Mouse (Mus musculus) frontal cortex, postnatal 14 days (tissue): ENCODE data around the gene Zfp738.
"Not testable (repeated sequence)": the region's sequence is repeated elsewhere in the genome, so short reads cannot be mapped to it uniquely, and the experiment has no call there.

Source experiments
- DNase-seq, 2 experiments: peaks; one replicate each; pipeline ENCODE4 v3.0.0; 2022; ENCODE audit warnings: low spot score in 2 of 2

Gene Zfp738

DNA sequence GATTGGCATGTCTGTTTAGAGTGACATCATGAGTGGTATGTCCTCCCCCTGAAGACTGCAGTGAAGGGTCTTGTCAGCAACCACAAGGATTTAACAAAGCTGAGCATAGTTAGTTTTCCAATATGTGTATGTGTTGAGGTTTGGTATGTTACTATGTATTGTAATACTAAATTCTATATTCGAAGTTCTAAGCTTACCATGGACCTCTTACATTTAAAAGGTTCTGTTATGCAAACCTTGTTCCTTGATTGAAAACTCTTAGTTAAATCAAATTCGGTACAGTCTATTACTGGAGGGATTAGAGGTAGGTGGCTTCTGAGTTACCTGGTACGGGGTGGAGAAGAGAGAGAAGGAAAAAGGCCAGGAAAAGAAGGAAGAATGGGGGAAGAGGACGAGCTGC is at the start of gene Zfp738:
Zfp738 (minus strand) TSS at position 101 of the 400 bp plus-strand sequence.
- DNase-seq, result no peak

DNA sequence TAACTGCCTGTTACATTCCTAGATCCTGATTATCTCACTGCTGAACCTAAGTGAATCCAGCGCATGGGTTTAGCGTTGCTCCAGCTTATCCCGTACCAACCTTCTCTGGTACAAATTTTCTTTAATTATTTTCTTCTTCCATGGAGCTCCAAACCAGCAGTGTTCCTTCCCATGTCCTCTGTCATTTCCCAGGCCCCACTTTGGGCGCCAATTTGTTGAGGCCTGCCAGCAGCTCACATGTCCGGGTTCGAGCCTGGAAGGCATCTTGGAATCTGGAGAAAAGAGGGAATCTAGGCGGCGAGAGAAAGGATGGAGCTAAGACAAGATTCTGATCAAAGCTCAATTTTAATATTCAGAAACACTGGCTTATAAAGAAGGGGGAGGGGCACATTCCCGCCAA is 47.5 kb upstream of the Zfp738 start:
- not testable (repeated sequence) for DNase-seq

DNA sequence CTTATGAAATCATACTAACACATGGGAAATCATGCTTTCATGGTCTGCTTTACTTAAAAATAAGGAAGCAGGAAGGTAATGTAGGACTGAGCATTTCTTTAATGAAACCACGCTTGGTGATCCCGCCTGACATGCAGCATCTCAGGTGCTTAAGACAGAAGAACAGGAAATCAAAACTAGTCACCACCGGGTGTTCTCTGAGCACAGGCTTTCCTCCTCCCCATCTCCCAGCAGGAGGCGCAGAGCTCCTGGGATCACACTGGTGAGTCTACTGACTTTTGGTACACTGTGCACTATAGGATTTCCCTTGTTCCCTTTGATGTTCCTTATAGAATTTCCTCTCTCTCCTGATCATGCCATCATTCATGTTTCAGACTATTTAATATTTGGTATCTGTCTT is 42.6 kb upstream of the Zfp738 start:
- DNase-seq, result peak; percentile 16 to 17

DNA sequence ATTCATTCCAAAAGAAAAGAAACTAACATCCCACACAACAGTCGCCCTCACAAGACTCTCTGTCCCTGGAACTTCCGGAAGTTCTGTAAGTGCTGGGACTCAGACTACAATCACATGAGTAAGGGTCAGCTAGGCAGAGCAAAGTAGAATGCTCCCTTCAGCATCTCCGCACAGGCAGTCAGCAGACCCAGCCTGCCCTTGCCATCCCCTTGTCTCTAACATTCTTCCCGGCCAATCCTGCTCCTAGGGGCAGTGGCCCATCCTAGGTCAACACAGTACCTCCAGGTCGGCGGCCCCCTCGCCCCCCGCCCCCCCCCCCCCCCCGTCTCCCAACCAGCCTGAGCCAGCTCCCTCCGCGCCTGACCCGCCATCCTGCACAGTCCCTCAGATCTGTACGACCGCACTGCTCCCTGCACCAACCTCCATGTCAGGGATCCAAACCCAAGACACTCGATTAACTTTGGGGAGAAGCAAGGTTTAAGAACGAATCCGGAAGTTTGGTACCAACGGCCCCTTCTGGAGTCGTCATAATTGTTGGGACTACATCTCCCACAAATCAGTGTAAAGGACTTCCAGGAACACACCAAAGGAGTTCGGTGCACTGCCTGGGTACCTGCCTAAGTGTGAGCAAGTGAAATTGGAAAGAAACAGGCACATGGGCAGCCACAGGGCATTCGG is 41.9 kb upstream of the Zfp738 start, which contains the start of gene Zfp65:
Zfp65 (minus strand) TSS at position 533 of the 678 bp plus-strand sequence.
- peak; percentile 46 to 49 for DNase-seq

DNA sequence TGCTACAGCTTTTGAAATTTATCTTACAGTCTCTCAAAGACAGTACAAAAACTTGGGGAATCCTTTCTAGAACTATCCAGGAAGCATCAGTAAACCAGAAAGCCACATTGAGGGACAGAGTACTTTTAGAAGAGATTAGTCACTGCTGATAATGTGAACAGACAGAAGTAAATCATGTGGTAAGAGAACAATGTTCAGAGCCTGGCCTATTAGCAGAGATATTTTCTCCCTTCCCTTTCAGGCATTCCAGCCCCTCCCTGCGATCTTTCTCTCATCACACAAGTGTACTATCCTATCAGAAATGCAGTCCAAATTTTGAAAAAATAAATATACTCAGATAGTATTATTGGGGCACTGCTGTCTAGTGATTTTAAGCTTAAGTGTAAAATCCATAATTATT is 41.2 kb upstream of the Zfp738 start:
- DNase-seq, result no peak

DNA sequence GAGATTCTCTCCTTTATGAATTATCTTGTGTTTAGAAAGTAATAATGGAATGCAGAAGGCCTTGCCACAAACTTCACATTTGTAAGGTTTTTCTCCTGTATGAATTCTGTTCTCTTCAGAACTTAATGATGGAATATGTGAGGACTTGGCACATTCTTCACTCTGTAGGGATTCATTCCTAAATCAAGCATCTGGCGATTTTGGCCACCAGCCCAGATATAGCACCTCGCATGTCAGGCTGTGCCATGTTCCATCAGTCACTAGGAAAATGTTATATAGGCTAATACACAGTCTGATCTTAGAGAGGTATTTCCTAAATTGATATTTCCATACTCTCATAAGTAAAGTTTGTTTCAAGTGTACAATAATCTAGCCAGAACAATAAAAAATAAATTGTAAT is 38.5 kb upstream of the Zfp738 start:
- not testable (repeated sequence) for DNase-seq

DNA sequence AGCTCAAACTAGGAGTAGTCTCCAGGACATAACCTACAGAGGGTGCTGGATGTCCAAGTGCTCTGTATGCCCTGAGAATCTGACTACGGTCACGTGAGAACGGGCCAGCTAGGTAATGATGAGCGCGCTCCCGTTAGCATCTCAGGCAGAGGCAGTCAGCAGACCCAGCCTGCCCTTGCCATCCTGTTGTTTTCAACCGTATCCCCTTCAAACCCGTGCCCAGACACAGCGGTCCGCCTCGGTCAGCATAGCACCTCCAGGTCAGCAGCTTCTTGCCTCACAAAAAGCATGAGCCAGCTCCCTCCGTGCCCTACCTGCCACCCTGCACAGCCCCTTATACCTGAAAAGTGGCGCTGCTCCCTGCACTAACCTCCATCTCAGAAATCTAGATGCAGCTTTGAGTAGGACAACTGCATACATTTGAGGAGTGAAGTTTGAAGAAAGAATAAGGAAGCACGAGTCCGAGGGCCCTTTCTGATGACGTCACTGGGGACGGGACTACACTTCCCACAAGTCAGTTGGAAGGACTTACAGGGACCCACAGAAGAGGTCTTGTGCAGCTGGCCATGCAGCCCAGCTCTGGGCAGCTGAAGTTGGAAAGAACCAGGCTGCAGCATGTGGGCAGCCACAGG is 37.1 kb upstream of the Zfp738 start:
- DNase-seq, result peak; percentile 84 to 87

DNA sequence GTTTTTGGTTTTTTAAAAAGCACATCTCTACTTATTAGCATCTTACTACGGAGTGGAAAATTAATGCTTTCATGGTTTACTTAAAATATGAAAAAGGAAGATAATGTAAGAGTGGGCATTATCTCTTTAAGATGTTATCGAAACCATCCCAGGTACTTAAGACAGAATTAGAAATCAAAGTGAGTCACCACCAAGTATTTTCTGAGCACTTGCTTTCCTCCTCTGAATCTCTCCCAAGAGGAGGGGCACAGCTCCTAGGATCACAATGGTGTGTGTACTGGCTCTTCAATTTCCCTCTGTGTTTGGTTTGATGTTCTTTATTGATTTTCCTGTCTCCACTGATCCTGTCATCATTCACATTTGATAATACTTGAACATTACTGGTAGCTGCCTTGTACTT is 3.0 kb downstream of the Zfp738 start:
- not testable (repeated sequence) for DNase-seq

DNA sequence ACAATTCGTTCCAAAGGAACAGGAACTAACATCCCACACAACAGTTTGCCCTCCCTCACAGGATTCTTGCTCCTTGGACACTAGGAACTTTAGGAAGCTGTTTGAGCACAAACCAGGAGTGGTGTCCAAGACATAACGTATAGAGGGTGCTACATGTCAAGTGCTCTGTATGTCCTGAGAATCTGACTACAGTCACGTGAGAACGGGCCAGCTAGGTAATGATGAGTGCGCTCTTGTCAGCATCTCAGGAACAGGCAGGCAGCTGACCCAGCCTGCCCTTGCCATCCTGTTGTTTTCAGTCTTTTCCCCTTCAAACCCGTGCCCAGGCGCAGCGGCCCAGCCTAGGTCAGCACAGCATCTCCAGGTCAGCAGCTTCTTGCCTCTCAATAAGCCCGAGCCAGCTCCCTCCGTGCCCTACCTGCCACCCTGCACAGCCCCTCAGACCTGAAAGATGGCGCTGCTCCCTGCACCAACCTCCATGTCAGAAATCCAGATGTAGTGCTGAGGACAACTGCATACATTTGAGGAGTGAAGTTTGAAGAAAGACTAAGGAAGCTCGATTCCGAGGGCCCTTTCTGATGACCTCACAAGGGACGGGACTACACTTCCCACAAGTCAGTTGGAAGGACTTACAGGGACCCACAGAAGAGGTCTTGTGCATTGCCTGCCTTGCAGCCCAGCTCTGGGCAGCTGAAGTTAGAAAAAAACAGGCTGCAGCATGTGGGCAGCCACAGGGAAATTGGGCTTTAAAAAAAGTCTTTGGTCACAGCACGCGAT is 3.7 kb downstream of the Zfp738 start:
- DNase-seq, result peak; percentile 71 to 79

DNA sequence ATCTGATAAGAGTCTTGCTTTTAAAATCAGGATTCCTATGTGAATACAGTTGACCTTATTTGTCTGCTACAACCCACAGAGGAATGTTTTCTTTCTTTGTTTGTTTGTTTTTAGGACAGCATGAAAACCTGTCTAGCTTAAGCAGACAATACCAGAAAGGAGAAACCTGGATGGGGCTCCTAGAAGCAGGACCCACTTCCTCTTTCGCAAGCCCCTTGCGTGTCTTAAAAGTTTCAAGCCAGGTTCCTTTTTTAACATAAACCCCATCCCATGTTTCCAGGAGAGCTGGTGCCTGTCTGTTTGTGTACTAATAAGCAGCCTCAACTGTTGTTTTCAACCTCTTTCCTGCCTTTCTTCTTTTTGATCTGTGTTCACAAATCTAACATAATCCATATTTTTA is 12.0 kb downstream of the Zfp738 start:
- DNase-seq, result no peak

DNA sequence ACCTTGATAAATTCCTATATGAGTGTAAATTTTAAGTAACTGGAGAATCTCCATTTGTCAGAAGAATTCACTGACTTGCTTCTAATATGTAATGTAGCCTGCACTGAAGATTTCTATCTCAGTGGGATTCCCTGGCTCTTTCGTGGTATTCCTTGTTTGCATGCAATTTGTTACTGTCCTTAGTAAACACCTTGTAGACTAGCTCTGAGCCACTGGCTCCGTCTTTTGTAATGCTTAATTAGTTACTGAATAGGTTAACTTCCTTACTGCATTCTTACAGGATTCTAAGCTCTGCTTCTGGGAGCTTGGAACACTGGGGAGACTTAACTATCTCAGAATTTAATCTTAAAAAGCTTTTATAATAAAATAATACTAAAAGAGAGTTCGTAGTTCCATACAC is 34.4 kb downstream of the Zfp738 start:
- DNase-seq, result no peak

DNA sequence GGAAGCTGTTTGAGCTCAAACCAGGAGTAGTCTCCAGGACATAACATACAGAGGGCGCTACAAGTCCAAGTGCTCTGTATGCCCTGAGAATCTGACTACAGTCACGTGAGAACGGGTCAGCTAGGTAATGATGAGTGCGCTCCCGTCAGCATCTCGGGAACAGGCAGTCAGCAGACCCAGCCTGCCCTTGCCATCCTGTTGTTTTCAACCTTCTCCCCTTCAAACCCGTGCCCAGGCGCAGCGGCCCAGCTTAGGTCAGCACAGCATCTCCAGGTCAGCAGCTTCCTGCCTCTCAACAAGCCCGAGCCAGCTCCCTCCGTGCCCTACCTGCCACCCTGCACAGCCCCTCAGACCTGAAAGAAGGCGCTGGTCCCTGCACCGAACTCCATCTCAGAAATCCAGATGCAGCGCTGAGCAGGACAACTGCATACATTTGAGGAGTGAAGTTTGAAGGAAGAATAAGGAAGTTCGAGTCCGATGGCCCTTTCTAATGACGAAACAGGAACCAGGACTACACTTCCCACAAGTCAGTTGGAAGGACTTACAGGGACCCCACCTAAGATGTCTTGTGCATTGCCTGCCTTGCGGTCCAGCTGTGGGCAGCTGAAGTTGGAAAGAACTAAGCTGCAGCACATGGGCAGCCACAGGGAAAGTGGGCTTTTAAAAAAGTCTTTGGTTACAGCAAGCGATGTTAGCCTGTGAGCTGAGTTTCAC is 49.4 kb downstream of the Zfp738 start, which contains the start of the genes Gm49345 and Zfp729a:
Gm49345 (minus strand) TSS at position 476 of the 714 bp plus-strand sequence.
Zfp729a (minus strand) TSS at position 498 of the 714 bp plus-strand sequence.
- peak; percentile 67 to 73 for DNase-seq

DNA sequence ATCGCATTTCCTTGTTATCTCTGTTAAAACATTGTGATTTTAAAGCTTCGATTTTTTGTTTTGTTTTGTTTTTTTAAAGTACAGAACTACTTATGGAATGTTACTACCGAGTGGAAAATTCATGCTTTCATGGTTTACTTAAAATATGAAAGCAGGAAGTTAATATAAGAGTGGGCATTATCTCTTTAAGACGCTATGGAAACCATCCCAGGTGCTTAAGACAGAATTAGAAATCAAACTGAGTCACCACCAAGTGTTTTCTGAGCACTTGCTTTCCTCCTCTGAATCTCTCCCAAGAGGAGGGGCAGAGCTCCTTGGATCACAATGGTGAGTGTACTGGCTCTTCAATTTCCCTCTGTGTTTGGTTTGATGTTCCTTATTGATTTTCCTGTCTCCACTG is 76.8 kb downstream of the Zfp738 start:
- no peak for DNase-seq

DNA sequence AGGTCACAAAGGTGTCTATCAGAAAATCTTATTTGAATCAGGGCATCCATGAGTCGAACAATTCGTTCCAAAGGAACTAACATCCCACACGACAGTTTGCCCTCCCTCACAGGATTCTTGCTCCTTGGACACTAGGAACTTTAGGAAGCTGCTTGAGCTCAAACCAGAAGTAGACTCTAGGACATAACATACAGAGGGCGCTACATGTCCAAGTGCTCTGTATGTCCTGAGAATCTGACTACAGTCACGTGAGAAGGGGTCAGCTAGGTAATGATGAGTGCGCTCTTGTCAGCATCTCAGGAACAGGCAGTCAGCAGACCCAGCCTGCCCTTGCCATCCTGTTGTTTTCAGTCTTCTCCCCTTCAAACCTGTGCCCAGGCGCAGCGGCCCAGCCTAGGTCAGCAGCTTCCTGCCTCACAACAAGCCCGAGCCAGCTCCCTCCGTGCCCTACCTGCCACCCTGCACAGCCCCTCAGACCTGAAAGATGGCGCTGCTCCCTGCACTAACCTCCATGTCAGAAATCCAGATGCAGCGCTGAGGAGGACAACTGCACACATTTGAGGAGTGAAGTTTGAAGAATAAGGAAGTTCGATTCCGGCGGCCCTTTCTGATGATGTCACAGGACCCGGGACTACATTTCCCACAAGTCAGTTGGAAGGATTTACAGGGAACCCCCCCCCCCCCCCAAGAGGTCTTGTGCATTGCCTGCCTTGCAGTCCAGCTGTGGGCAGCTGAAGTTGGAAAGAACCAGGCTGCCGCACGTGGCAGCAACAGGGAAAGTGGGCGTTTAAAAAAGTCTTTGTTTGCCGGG is 77.6 kb downstream of the Zfp738 start, which contains the start of gene Zfp729b:
Zfp729b (minus strand) TSS at position 642 of the 811 bp plus-strand sequence.
- peak; percentile 74 to 82 for DNase-seq
